Mouse (Mus musculus): Measurements from ENCODE around the gene Clec4d. TPM values are rescaled to one million over a fixed set of nuclear protein-coding genes. Genes with fewer than 3 reads are reported as not detected.

The Clec4d gene
- 0.44 and 0.51 TPM in 2 replicates for polyA plus RNA-seq (2012; rRNA removed)

GRCm38 (mm10) chr6:123261555-123262161 lies at the start of gene Clec4d:
Gene Clec4d, plus strand, starts transcription at chr6:123262111.

GRCm38 (mm10) chr6:123229644-123230043 lies 32.3 kb upstream of the Clec4d start, which contains the start of gene Clec4n:
Gene Clec4n, plus strand, starts transcription at chr6:123229843.

GRCm38 (mm10) chr6:123289753-123290152 lies 27.8 kb downstream of the Clec4d start, which contains the start of gene Clec4e:
Gene Clec4e, minus strand, starts transcription at chr6:123289870.

GRCm38 (mm10) chr6:123308033-123308432 lies 46.1 kb downstream of the Clec4d start, which contains the start of gene Vmn2r19:
Gene Vmn2r19, plus strand, starts transcription at chr6:123308333.

Other genes with a start within 250 kb of the Clec4d start
- 0.07 TPM in 1 of 2 replicates, not detected in the other for gene Clec4b1, start 212.1 kb upstream of the Clec4d start, polyA plus RNA-seq (2012; rRNA removed)
- gene Clec4a2, start 155.7 kb upstream of the Clec4d start, polyA plus RNA-seq (2012; rRNA removed): 2.6 and 4.5 TPM in 2 replicates
- 0.09 and 0.12 TPM in 2 replicates for gene Clec4b2, start 89.2 kb upstream of the Clec4d start, polyA plus RNA-seq (2012; rRNA removed)
- gene Clec4n, start 32.3 kb upstream of the Clec4d start, polyA plus RNA-seq (2012; rRNA removed): 5.4 and 7.8 TPM in 2 replicates
- 0.48 TPM in 2 replicates for gene Clec4e, start 27.8 kb downstream of the Clec4d start, polyA plus RNA-seq (2012; rRNA removed)
- not detected in 2 replicates for gene Vmn2r19, start 46.2 kb downstream of the Clec4d start, polyA plus RNA-seq (2012; rRNA removed)
- under 0.01 TPM in 2 replicates for gene Vmn2r20, start 156.0 kb downstream of the Clec4d start, polyA plus RNA-seq (2012; rRNA removed)